Mouse (Mus musculus) lung, adult 2 months (tissue): Measurements from ENCODE around the gene Nckap1l. TPM values are rescaled to one million over a fixed set of nuclear protein-coding genes. Genes with fewer than 3 reads are reported as not detected.

Experiments used
- DNase-seq: peaks from one replicate; pipeline ENCODE4 v3.0.0; 2022
- H3K4me1 ChIP-seq: fragments of 200-500 bp; 2 replicates; pipeline ENCODE4 v1.6.1; 2011; ENCODE audit warnings: low read length; ENCODE audit not compliant: control insufficient read depth, insufficient read depth
- H3K4me3 ChIP-seq: fragments of 200-500 bp; replicated peaks from 2 replicates; pipeline ENCODE3; 2011; ENCODE audit warnings: low read depth, mild to moderate bottlenecking, control low read depth, low read length; ENCODE audit errors: extremely low read depth
- CTCF ChIP-seq: fragments of 200-500 bp; IDR thresholded peaks from 2 replicates; pipeline ENCODE4 v1.5.1; 2011; ENCODE audit warnings: mild to moderate bottlenecking, low read length, control low read depth; ENCODE audit not compliant: insufficient read depth
- POLR2A ChIP-seq: fragments of 200-500 bp; IDR thresholded peaks from 2 replicates; pipeline ENCODE4 v1.6.1; 2011; ENCODE audit warnings: low read depth, mild to moderate bottlenecking, control low read depth, low read length, borderline replicate concordance; ENCODE audit errors: extremely low read depth
- WGBS: fragments of 180-500 bp; shearing (Covaris S2); methylation state at CpG from one replicate; pipeline ENCODE4 v1.1.7; 2018; 5-methylcytosine and 5-hydroxymethylcytosine counted together
- polyA plus RNA-seq: library from polyadenylated mRNA; depleted of rRNA; stranded (reverse); fragments of >200 nt; gene quantifications from 2 replicates; pipeline ENCODE4 v1.2.3, GENCODE M21; 2012

The Nckap1l gene
- polyA plus RNA-seq, 1 experiment, result 18.3 TPM

- Histone ChIP-seq H3K4me1 (no peaks in the 10 kb centered on the region), H3K4me3 (no peak overlapping the region)
- DNase-seq, result no peak
- 14% methylated on average over 7 of the region's 7 CpGs for WGBS
- TF ChIP-seq POLR2A (no peak), CTCF (no peak)
These were observed 60.0 kb downstream of the Nckap1l start for GRCm38 (mm10) chr15:103513621-103514031.

DNA sequence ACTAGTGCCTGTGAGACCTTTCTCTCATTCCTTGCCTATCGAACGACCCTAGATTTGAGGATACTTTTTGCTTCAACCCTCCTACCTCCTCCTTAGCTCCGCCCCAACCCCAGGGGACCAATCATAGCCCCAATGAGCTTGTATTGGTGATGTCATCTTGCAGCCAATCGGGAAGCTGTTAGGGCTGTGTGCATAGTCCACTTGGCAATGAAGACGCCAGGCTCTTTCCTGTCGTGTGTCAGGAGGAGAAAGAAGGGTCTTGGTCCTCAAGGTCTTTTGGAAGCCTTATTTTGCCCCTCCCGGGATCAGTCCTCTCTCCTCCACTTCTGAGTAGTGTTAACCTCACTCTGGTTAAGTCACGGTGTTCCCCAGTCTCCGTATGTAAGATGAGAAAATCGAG is 60.5 kb downstream of the Nckap1l start:
- H3K4me1 ChIP-seq, result no peaks in the 10 kb centered on the region
- DNase-seq, result peak; percentile 41
- peak; percentile 63; the same call in 1 of the 2 replicates for TF ChIP-seq POLR2A
- no peak for TF ChIP-seq CTCF
- peak overlapping the region; percentile 4 for H3K4me3 ChIP-seq
- WGBS, result 3% methylated on average over 10 of the region's 10 CpGs

GRCm38 (mm10) chr15:103514914-103515313 is 61.3 kb downstream of the Nckap1l start:
- TF ChIP-seq CTCF (no peak), POLR2A (no peak)
- H3K4me1 ChIP-seq, result no peaks in the 10 kb centered on the region
- no peak overlapping the region for H3K4me3 ChIP-seq
- DNase-seq, result no peak
- WGBS, result 46% methylated on average over 3 of the region's 3 CpGs

GRCm38 (mm10) chr15:103518600-103519385 is 65.2 kb downstream of the Nckap1l start:
- H3K4me3 ChIP-seq, result no peak overlapping the region
- WGBS, result 29% methylated on average over 5 of the region's 5 CpGs

DNA sequence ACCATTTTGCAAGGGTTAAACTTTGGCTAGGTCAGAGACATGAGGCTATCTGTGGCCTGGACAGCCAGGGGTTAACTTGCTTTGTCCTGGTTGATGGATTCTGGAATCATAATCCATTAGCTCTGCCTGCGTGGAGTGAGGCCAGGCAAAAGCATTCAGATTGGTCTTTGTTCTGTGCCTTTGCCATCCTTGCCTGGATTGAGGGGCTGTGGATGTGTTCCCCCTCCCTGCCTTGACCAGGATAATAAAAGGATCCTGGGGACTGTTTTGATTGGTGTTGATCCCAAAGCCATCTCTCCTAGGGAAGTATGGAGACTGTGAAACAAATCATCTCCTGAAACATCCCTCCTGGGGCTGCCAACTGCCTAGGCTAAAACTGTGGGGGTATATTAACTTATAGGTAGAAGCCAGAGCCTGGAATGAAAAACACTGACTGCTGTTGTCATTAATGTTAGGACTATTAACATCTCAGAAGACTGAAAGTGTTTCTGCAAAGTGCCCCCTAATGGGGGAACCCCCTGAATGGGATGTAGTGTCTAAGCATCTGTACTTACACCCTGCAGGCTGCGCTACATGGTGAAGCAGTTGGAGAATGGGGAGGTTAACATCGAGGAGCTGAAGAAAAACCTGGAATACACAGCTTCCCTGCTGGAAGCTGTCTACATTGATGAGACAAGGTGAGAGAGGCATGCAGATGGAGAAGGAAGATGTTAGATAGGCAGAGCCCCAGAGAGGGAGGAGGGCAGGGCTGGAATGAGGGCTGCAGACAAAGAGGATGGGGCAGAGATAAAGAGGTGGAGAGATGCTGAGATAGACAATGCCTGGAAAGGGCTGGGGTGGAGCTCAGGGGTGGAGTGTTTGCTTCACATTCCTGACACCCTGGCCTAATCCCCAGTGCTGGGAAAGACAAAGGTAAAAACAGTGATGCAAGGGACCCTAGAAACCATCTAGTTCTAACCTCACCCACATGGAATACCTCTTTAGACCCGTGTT is 66.1 kb downstream of the Nckap1l start:
- TF ChIP-seq CTCF, result no peak
- no peak for TF ChIP-seq POLR2A
- DNase-seq, result no peak
- no peak overlapping the region for H3K4me3 ChIP-seq
- no peaks in the 10 kb centered on the region for H3K4me1 ChIP-seq
- WGBS, result 41% methylated on average over 4 of the region's 4 CpGs

More at GRCm38 (mm10) chr15:103518600-103519385, 65.2 kb downstream of the Nckap1l start:
- no peaks in the 10 kb centered on the region for H3K4me1 ChIP-seq
- TF ChIP-seq CTCF (no peak), POLR2A (no peak)
- no peak for DNase-seq

GRCm38 (mm10) chr15:103522458-103523099 is 69.0 kb downstream of the Nckap1l start:
- H3K4me1 ChIP-seq, result no peaks in the 10 kb centered on the region
- TF ChIP-seq CTCF, result no peak
- TF ChIP-seq POLR2A, result no peak
- no peak overlapping the region for H3K4me3 ChIP-seq
- 53% methylated on average over 3 of the region's 3 CpGs for WGBS
- DNase-seq, result no peak

GRCm38 (mm10) chr15:103523156-103523555 is 69.6 kb downstream of the Nckap1l start:
- DNase-seq, result no peak
- 69% methylated on average over 3 of the region's 3 CpGs for WGBS
- Histone ChIP-seq H3K4me3 (no peak overlapping the region), H3K4me1 (no peaks in the 10 kb centered on the region)
- TF ChIP-seq CTCF (no peak), POLR2A (no peak)

- TF ChIP-seq CTCF (peak; percentile 95), POLR2A (no peak)
- Histone ChIP-seq H3K4me1 (no peaks in the 10 kb centered on the region), H3K4me3 (no peak overlapping the region)
- DNase-seq, result peak; percentile 36
- WGBS, result 5% methylated on average over 5 of the region's 5 CpGs
These were observed 76.8 kb downstream of the Nckap1l start for GRCm38 (mm10) chr15:103530372-103530771.

DNA sequence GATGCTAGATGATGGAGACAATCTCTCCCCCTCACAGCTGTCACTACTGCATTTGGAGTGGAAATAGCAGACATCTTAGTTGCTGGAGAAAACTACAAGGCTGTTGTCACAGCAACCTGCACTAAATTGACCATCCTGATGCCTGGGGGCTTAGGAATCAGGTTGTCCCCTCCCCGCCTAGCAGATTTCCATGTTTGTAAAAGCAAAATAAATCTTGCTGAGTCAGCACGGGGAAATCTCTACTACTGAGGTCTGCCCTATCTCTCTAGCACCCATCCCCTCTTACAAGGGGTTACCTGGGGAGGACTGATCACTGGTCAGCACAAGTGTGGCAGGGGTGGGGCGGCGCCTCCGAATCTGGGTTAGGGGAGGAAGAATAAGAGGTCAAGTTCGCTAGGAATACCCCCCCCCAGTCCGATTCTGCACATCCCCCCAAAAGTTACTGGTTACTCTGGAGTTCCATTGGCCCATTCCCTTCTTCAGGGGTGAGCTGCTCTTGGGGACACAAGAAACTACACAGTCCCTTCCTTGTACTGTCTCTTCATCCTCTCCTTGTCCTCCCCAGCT is 80.5 kb downstream of the Nckap1l start:
- DNase-seq, result no peak
- WGBS, result 82% methylated on average over 7 of the region's 7 CpGs
- no peak overlapping the region for H3K4me3 ChIP-seq
- TF ChIP-seq POLR2A, result no peak
- no peak for TF ChIP-seq CTCF
- H3K4me1 ChIP-seq, result no peaks in the 10 kb centered on the region
